Mouse (Mus musculus) layer of hippocampus, adult 2 months (tissue): ENCODE data around the gene Fbxl13. TPM values are rescaled to one million over a fixed set of nuclear protein-coding genes. Genes with fewer than 3 reads are reported as not detected.

Source experiments
- DNase-seq, 2 experiments: peaks; one replicate each; pipeline ENCODE4 v3.0.0; 2022; ENCODE audit warnings: low spot score in 2 of 2
- H3K27ac ChIP-seq: fragments of 200-600 bp; 2 replicates; pipeline ENCODE4 v1.8.1; 2022
- H3K4me3 ChIP-seq: fragments of 200-600 bp; 2 replicates; pipeline ENCODE4 v1.8.1; 2022; ENCODE audit warnings: mild to moderate bottlenecking
- CTCF ChIP-seq: fragments of 200-600 bp; conservative IDR thresholded peaks from 2 replicates; pipeline ENCODE4 v1.8.1; 2022; ENCODE audit warnings: antibody characterized with exemption, mild to moderate bottlenecking, moderate library complexity
- long read RNA-seq, 2 experiments: library from polyadenylated mRNA; stranded (forward); transcript quantifications; one replicate each; pipeline ENCODE4 v2.0.0; 2021; ENCODE audit warnings: borderline mapping rate in 2 of 2
- total RNA-seq, 2 experiments: library from RNA; stranded (reverse); gene quantifications; 2 replicates each; pipeline ENCODE4 v1.2.3; 2021

Gene Fbxl13
- total RNA-seq = under 1 TPM; 0.29 to 0.41 TPM
- long read RNA-seq, experiment 1 = 0 reads
- long read RNA-seq, experiment 2 = 0 reads

GRCm38 (mm10) chr5:21645439-21646132 lies at the start of gene Fbxl13, which contains the start of gene Armc10:
Gene Fbxl13 (minus strand): TSS chr5:21645634.
Gene Armc10 (plus strand): TSS chr5:21645813.
- DNase-seq = peak; percentile 78 to 86
- H3K27ac ChIP-seq = peak within 1 kb of the TSS; percentile 91
- peak; percentile 32 for TF ChIP-seq CTCF
- H3K4me3 ChIP-seq = peak within 1 kb of the TSS; percentile 88

GRCm38 (mm10) chr5:21694854-21695490 lies 49.5 kb upstream of the Fbxl13 start:
- no peak for TF ChIP-seq CTCF
- Histone ChIP-seq H3K27ac (no peak overlapping the region), H3K4me3 (no peak overlapping the region)
- DNase-seq = no peak

DNA sequence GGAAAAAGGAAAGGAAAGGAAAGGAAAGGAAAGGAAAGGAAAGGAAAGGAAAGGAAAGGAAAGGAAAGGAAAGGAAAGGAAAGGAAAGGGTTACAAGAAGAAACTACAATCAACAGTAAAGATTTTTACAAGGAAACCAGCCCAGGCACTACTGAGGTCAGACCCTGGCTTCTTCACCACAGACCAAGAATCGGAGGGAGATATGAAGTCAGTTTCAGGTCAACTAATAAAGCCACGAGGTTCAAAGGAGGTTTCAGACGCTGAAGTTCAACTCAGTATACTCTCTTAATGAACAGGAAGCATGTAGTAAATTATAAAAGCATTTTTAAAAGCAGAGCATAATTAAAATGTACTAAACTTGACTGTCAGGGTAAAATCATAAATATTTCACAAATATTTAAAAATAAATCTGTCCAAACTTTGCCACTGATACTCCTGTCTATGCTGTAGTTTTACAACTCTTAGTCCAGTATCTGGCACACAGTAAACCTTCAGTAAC lies 48.0 kb upstream of the Fbxl13 start:
- no peak for TF ChIP-seq CTCF
- H3K27ac ChIP-seq = no peak overlapping the region
- no peak overlapping the region for H3K4me3 ChIP-seq
- no peak for DNase-seq

- TF ChIP-seq CTCF = no peak
- DNase-seq = no peak
- Histone ChIP-seq H3K4me3 (no peak overlapping the region), H3K27ac (no peak overlapping the region)
These were observed 46.8 kb upstream of the Fbxl13 start for GRCm38 (mm10) chr5:21692230-21692629.

DNA sequence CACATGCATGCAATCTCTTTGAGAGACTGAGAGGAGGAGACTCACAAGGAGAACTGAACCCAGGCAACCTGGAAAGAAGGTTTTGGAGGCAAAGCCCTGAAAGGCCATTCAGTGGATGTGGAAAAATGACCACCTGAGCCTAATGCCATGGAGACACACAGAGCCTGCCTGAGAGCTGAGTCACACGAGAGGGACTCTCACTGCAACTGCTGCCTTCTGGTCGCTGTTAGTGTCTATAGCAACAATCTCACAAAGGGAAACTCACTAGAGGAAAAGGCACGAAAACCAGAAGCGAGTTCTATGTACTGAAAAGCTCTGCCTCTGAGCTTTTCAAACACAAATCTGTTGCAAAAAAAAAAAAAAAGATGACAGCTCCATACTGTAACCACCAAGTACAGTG lies 41.6 kb upstream of the Fbxl13 start:
- TF ChIP-seq CTCF = no peak
- Histone ChIP-seq H3K4me3 (no peak overlapping the region), H3K27ac (peak overlapping the region; percentile 84)
- DNase-seq = peak in 1 of 2 experiments; percentile 52

GRCm38 (mm10) chr5:21685001-21685400 lies 39.6 kb upstream of the Fbxl13 start:
- TF ChIP-seq CTCF = no peak
- no peak for DNase-seq
- no peak overlapping the region for H3K4me3 ChIP-seq
- peak overlapping the region; percentile 44 for H3K27ac ChIP-seq

- H3K4me3 ChIP-seq = no peak overlapping the region
- TF ChIP-seq CTCF = no peak
- DNase-seq = no peak
- peak overlapping the region; percentile 39; the same call in 1 of the 2 replicates for H3K27ac ChIP-seq
These were observed 38.4 kb upstream of the Fbxl13 start for GRCm38 (mm10) chr5:21683811-21684210.

DNA sequence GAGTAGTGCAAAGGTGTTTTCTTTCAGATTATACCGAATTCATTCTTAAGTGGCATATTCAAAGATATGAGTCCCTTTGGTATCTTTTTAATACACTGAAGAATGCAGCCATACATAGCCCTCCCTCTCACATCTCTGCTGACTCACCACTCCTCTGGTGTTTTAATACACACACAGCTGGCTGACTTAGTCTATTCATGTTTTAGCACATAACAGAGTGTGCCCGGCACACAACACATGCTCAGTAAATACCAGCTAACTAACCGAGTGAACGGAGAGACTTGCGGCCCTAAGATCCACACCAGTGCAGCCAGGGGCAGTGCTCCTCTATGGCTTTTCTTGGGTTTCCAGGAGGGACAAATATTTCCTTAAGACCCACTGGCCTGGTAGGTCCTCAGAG lies 35.5 kb upstream of the Fbxl13 start:
- peak in 1 of 2 experiments; percentile 36 for DNase-seq
- Histone ChIP-seq H3K27ac (peak overlapping the region; percentile 74), H3K4me3 (peak overlapping the region; percentile 6; the same call in 1 of the 2 replicates)
- TF ChIP-seq CTCF = no peak

- no peak for TF ChIP-seq CTCF
- Histone ChIP-seq H3K4me3 (no peak overlapping the region), H3K27ac (peak overlapping the region; percentile 74)
- no peak for DNase-seq
These were observed 34.6 kb upstream of the Fbxl13 start for GRCm38 (mm10) chr5:21680029-21680428.

- H3K4me3 ChIP-seq = no peak overlapping the region
- no peak for DNase-seq
- no peak overlapping the region for H3K27ac ChIP-seq
- TF ChIP-seq CTCF = no peak
These were observed 32.9 kb upstream of the Fbxl13 start for GRCm38 (mm10) chr5:21678363-21678762.

- DNase-seq = peak in 1 of 2 experiments; percentile 31
- no peak overlapping the region for H3K4me3 ChIP-seq
- H3K27ac ChIP-seq = no peak overlapping the region
- TF ChIP-seq CTCF = peak; percentile 41
These were observed 32.5 kb upstream of the Fbxl13 start for GRCm38 (mm10) chr5:21677939-21678338.

DNA sequence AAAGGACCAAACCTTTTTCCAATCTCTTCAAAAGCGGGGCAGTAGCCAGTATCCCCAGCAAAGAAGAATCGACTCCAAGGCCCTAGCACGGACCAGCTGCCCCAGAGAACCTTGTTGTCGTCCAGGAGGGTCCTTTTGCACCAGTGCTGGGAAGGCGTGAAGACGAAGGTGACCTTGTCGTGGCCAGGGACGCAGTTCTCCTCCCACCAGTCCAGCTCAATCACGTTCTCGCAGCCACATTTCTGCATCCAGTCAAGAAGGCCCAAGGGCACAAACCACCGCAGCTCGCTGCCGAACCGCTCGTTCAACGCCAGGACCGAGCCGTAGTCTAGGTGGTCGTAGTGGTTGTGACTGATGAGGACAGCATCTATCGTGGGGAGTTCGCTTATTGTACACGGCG lies 30.1 kb upstream of the Fbxl13 start:
- no peak overlapping the region for H3K4me3 ChIP-seq
- TF ChIP-seq CTCF = no peak
- no peak for DNase-seq

GRCm38 (mm10) chr5:21675019-21675418 lies 29.6 kb upstream of the Fbxl13 start:
- H3K27ac ChIP-seq = peak overlapping the region; percentile 78; the same call in 1 of the 2 replicates
- no peak for DNase-seq
- H3K4me3 ChIP-seq = no peak overlapping the region
- TF ChIP-seq CTCF = no peak

More for the DNA sequence above, 30.1 kb upstream of the Fbxl13 start:
- H3K27ac ChIP-seq = no peak overlapping the region

DNA sequence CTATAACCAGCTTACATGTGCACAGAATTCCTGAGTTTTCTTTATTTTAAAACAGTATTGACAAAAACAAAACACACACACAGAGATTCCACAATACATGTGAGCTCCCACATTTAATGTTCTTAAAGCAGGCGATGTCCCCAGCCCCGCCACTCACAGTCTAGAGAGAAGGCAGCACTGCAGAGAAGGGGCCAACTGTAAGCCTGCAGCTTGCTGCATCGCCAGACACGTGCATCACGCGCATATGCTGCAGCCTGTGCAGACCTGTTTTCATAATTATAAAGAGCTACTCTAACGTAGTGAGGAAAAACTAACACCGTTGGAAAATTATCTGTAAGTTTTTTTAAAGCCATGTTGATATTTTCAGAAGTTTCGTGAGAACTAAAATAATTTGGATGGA lies 28.3 kb upstream of the Fbxl13 start:
- Histone ChIP-seq H3K4me3 (no peak overlapping the region; the same call in 1 of the 2 replicates), H3K27ac (peak overlapping the region; percentile 78)
- TF ChIP-seq CTCF = no peak
- DNase-seq = no peak
